Mouse (Mus musculus) left cerebral cortex, adult 2 months (tissue): ENCODE results near the gene Tac4. TPM values are rescaled to one million over a fixed set of nuclear protein-coding genes. Genes with fewer than 3 reads are reported as not detected.

Experiments used
- DNase-seq, 2 experiments: peaks; one replicate each; pipeline ENCODE4 v3.0.0; 2021 to 2022; ENCODE audit warnings: low spot score in 2 of 2, mixed read lengths in 1 of 2; ENCODE audit errors: extremely low spot score in 1 of 2
- H3K27ac ChIP-seq: fragments of 200-600 bp; 2 replicates; pipeline ENCODE4 v1.8.1; 2022
- H3K4me3 ChIP-seq: fragments of 200-600 bp; 2 replicates; pipeline ENCODE4 v1.8.1; 2022
- CTCF ChIP-seq: fragments of 200-600 bp; IDR thresholded peaks from 2 replicates; pipeline ENCODE4 v1.8.1; 2022; ENCODE audit warnings: antibody characterized with exemption, mild to moderate bottlenecking, moderate library complexity
- intact Hi-C: fragments of 180-260 bp; cut with DNase I; formaldehyde crosslinking; loops from one replicate; pipeline ENCODE4 v1.15.1; 2025
- total RNA-seq, 2 experiments: library from RNA; stranded (reverse); gene quantifications; 2 replicates each; pipeline ENCODE4 v1.2.3; 2021

Gene Tac4
- total RNA-seq, 2 experiments from 2014 or later: not detected

DNA sequence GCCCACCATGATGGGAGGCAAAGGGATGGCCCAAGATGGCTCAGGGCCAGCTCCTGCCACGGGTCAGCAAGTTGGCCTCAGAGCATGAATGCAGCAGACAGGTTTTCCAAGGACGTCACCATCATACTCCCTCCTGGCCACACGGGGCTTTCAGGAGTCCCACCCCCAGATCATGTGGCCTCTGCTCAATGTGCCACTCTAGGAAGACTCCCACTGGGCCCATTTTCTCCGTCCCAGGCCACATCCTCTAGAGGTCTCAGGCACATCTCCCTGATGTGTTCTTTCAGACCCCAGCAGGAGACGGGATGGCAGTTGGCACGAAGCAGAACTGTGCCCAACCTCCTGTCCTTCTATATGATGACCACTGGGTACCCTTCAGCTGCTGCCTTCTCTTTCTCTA, 18.7 kb upstream of the Tac4 start:
- intact Hi-C loops: no loop called here
- Histone ChIP-seq H3K27ac (no peak overlapping the region), H3K4me3 (no peak overlapping the region)
- TF ChIP-seq CTCF: no peak
- DNase-seq: no peak

DNA sequence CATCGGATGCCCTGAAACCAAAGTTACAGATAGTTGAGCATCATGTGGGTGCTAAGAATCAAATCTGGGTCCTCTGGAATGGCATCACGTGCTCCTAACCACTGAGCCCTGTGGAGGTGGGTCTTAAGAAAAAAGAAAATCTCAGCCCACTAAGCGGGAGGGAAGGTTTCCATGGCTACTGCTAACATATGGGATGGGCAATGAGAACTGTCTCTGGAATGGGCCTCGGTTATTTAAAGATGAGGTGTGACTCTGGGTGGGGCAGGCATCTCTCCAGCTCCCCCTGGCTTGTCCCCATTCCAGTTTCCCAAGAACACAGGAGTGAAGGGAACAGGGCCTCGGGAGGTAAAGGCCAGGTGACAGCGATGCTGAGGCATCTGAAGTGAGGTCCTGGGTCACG, 15.9 kb upstream of the Tac4 start:
- H3K4me3 ChIP-seq: no peak overlapping the region
- intact Hi-C loops: no loop called here
- no peak for DNase-seq
- H3K27ac ChIP-seq: no peak overlapping the region
- no peak for TF ChIP-seq CTCF

GRCm38 (mm10) chr11:95247065-95247464, 14.3 kb upstream of the Tac4 start:
- Histone ChIP-seq H3K4me3 (no peak overlapping the region), H3K27ac (no peak overlapping the region)
- DNase-seq: no peak
- intact Hi-C loops: no loop called here
- no peak for TF ChIP-seq CTCF

DNA sequence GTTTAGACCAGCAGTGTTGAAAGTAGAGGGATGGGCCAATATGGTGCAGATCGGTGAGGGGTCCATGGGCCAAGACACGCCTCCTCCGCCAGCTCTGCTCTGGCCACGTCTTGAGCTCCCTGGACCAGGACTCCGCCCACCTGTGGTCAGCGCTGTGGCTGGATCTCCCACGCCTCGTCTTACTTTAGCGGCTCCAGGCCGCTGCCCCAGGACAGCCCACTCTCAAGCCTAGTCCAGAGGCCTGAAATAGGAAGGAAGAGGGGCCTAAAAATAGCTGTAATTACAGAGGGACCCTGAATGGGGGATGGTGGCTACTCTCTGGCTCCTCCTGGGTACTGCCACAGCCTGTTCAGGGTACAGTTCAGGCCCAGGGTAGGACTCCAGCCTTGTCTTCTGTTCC, 11.2 kb upstream of the Tac4 start:
- intact Hi-C loops: loop anchor here (10.0 kb wide), 1 partner anchor 205 kb away; the partner anchor contains the start of gene Pdk2

GRCm38 (mm10) chr11:95251295-95251694, 10.0 kb upstream of the Tac4 start:
- Histone ChIP-seq H3K4me3 (no peak overlapping the region), H3K27ac (no peak overlapping the region)
- DNase-seq: peak; percentile 74 to 81
- intact Hi-C loops: loop anchor here (1.0 to 10.0 kb wide), 2 partner anchors 134 to 206 kb away; partner anchors contain the start of gene Pdk2
- TF ChIP-seq CTCF: peak; percentile 91

More for the DNA sequence above, 11.2 kb upstream of the Tac4 start:
- no peak for TF ChIP-seq CTCF
- Histone ChIP-seq H3K4me3 (no peak overlapping the region), H3K27ac (no peak overlapping the region)
- no peak for DNase-seq

- H3K27ac ChIP-seq: no peak overlapping the region
- TF ChIP-seq CTCF: no peak
- no peak for DNase-seq
- no peak overlapping the region for H3K4me3 ChIP-seq
- intact Hi-C loops: loop anchor here (10.0 kb wide), 1 partner anchor 207 kb away; the partner anchor contains the start of gene Pdk2
Measured at GRCm38 (mm10) chr11:95252104-95252503, 9.2 kb upstream of the Tac4 start.

DNA sequence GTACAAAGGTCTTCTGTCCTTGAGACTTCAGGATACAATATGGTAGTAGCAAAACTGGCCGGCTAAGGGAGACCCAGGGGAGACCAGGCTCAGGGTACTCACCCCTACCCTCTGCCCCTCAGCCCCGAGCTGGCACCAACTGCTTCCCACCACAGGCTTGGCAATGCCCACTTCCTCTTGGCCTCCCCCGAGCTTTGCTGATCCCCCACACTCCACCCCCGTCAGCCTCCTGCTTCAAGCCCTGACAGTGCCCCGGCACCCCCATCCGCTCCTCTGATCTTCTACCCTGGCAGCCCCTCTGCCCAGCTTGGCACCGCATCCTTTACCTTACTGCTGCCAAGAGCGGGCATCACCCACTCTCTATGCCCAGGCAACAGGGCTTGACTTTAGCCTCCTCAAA, 7.2 kb upstream of the Tac4 start:
- TF ChIP-seq CTCF: no peak
- intact Hi-C loops: loop anchor here (10.0 kb wide), 1 partner anchor 209 kb away; the partner anchor contains the start of gene Pdk2

GRCm38 (mm10) chr11:95255747-95256146, 5.6 kb upstream of the Tac4 start:
- no peak for DNase-seq
- intact Hi-C loops: loop anchor here (5.0 to 10.0 kb wide), 2 partner anchors 127 to 211 kb away; partner anchors contain the start of genes Pdk2 and Slc35b1
- Histone ChIP-seq H3K4me3 (no peak overlapping the region), H3K27ac (no peak overlapping the region)
- TF ChIP-seq CTCF: no peak

More for the DNA sequence above, 7.2 kb upstream of the Tac4 start:
- Histone ChIP-seq H3K4me3 (no peak overlapping the region), H3K27ac (no peak overlapping the region)
- DNase-seq: no peak

- no peak overlapping the region for H3K4me3 ChIP-seq
Measured at GRCm38 (mm10) chr11:95257930-95258329, 3.4 kb upstream of the Tac4 start.

DNA sequence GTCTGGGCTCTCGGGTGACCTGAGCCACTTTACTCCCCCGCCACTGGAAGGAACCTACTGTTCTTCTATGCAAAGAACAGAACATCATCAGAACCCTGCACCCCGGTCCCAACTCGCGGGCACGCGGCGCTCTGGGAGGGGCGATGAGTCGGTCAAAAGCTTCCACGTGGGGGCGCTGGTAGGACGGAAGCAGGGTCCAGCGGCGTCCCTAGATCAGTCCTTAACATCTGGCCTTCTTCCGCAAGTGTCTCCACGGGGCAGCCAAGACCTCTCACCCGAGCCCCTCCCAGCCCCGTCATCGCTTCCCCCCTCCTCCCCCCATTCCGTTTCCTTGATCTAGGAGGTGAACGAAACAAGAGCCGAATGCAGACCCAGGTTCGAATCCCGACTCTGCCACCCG, 2.8 kb upstream of the Tac4 start:
- peak; percentile 57 to 61 for DNase-seq
- peak overlapping the region; percentile 38; the same call in 1 of the 2 replicates for H3K27ac ChIP-seq
- H3K4me3 ChIP-seq: peak overlapping the region; percentile 53
- peak; percentile 51 for TF ChIP-seq CTCF
- intact Hi-C loops: loop anchor here (1.0 to 10.0 kb wide), 3 partner anchors 124 to 263 kb away; partner anchors contain the start of genes Pdk2 and Slc35b1

More at GRCm38 (mm10) chr11:95257930-95258329, 3.4 kb upstream of the Tac4 start:
- no peak overlapping the region for H3K27ac ChIP-seq
- TF ChIP-seq CTCF: no peak
- DNase-seq: no peak
- intact Hi-C loops: loop anchor here (1.0 to 10.0 kb wide), 3 partner anchors 124 to 263 kb away; partner anchors contain the start of genes Pdk2 and Slc35b1

- TF ChIP-seq CTCF: no peak; the same call in none of the 2 replicates
- peak; percentile 87 to 89 for DNase-seq
- intact Hi-C loops: loop anchor here (5.0 to 10.0 kb wide), 2 partner anchors 123 to 214 kb away; partner anchors contain the start of genes Pdk2 and Slc35b1
- H3K4me3 ChIP-seq: peak overlapping the region; percentile 53
- peak overlapping the region; percentile 74 for H3K27ac ChIP-seq
Measured at GRCm38 (mm10) chr11:95259088-95259849, 2.1 kb upstream of the Tac4 start.

DNA sequence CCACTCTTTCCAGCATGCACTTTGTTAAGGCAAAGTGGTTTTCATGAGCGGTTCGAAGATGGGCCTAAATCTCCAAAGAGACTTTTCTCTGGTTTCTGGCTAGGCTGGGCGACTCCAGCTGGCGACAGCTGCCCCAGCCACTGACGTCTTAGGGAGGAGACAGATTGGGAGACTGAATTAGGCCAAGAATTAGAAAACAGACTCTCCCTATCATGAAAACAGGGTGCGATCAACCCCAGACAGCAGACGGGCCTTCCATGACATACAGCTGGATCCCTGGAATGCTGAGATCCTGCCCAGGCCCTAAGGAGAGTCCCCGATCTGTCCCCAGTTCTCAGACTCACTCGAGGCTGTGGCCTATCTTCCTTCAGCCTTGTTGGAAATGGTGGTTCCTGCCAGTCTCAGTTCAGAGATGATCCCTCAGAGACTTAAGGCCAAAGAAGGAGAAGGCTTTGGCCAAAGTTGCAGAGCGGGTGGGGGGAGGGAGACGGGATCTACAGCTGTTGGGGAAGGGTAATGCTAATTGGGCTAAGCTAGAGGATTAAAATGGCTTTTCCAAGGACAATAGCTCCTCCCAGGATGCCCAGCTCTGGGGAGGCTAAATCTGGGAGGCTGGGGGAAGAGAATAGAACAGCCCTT, 2.6 kb downstream of the Tac4 start:
- H3K27ac ChIP-seq: no peak overlapping the region
- no peak for DNase-seq
- H3K4me3 ChIP-seq: no peak overlapping the region
- intact Hi-C loops: no loop called here
- no peak for TF ChIP-seq CTCF
